Mouse (Mus musculus) forebrain, embryonic 14.5 days (tissue): ENCODE measurements at regions not wholly inside any gene's neighbourhood (a gene's known extent, or its start where the extent isn't known, plus 50 kb on each side); places are given as distances from the start of the nearest gene placed in this dataset.

Source experiments
- ATAC-seq: fragments of 200-750 bp; cut with Nextera tagmentation; 2 replicates; pipeline ENCODE4 v1.8.0; 2017; ENCODE audit warnings: mild to moderate bottlenecking, moderate library complexity
- DNase-seq: peaks from one replicate; pipeline ENCODE4 v3.0.0-alpha.2; 2015; ENCODE audit warnings: low spot score
- H3K27ac ChIP-seq: fragments of 300-500 bp; sonication (generic); 2 replicates; pipeline ENCODE4 v1.5.1; 2014; ENCODE audit warnings: low read depth, mild to moderate bottlenecking, control low read depth, low read length, moderate library complexity
- H3K27me3 ChIP-seq: fragments of 300-500 bp; sonication (generic); replicated peaks from 2 replicates; pipeline ENCODE4 v1.6.1; 2014; ENCODE audit warnings: low read length, control low read depth, mixed read lengths; ENCODE audit not compliant: control insufficient read depth, insufficient read depth
- H3K36me3 ChIP-seq: fragments of 300-500 bp; sonication (generic); 2 replicates; pipeline ENCODE4 v1.6.1; 2014; ENCODE audit warnings: low read length, control low read depth; ENCODE audit not compliant: control insufficient read depth, insufficient read depth
- H3K4me1 ChIP-seq: fragments of 300-500 bp; sonication (generic); 2 replicates; pipeline ENCODE4 v1.6.1; 2014; ENCODE audit warnings: antibody characterized with exemption, low read length, control low read depth; ENCODE audit not compliant: control insufficient read depth, insufficient read depth
- H3K4me2 ChIP-seq: fragments of 300-500 bp; sonication (generic); 2 replicates; pipeline ENCODE4 v1.6.1; 2014; ENCODE audit warnings: mild to moderate bottlenecking, control low read depth, low read length
- H3K4me3 ChIP-seq: fragments of 300-500 bp; sonication (generic); 2 replicates; pipeline ENCODE4 v1.5.1; 2014; ENCODE audit warnings: low read depth, low read length, control low read depth
- H3K9ac ChIP-seq: fragments of 300-500 bp; sonication (generic); 2 replicates; pipeline ENCODE4 v1.6.1; 2014; ENCODE audit warnings: mild to moderate bottlenecking, low read length, control low read depth, moderate library complexity
- H3K9me3 ChIP-seq: fragments of 300-500 bp; sonication (generic); replicated peaks from 2 replicates; pipeline ENCODE4 v1.6.1; 2016; ENCODE audit warnings: low read length, control low read depth, mixed read lengths; ENCODE audit not compliant: control insufficient read depth
- WGBS: fragments of 180-500 bp; shearing (Covaris S2); extraction: QIAGEN DNeasy Blood & Tissue Kit; methylation state at CpG from one replicate; pipeline ENCODE4 v1.1.7; 2014; 5-methylcytosine and 5-hydroxymethylcytosine counted together

- Histone ChIP-seq H3K27me3 (no peaks in the 10 kb centered on the region), H3K36me3 (no peaks in the 10 kb centered on the region), H3K4me2 (no peak overlapping the region), H3K27ac (no peak overlapping the region), H3K9me3 (0 out of 2 replicates have a peak, but pooled peaks cover 3% of the 10 kb centered on the region), H3K4me1 (no peaks in the 10 kb centered on the region), H3K9ac (no peak overlapping the region), H3K4me3 (no peak overlapping the region)
- DNase-seq: no peak
- no peak for ATAC-seq
- 89% methylated on average over 9 of the region's 9 CpGs for WGBS
Measured at GRCm38 (mm10) chr6:117534991-117535390, 306.0 kb upstream of the Zfp637 start.

- H3K4me1 ChIP-seq: no peaks in the 10 kb centered on the region
- no peak overlapping the region for H3K27ac ChIP-seq
- H3K4me3 ChIP-seq: no peak overlapping the region
- 89% methylated on average over 4 of the region's 4 CpGs for WGBS
- DNase-seq (no peak), ATAC-seq (no peak)
- no peak overlapping the region for H3K9ac ChIP-seq
- no peaks in the 10 kb centered on the region for H3K36me3 ChIP-seq
- H3K9me3 ChIP-seq: 0 out of 2 replicates have a peak, but pooled peaks cover 3% of the 10 kb centered on the region
- no peaks in the 10 kb centered on the region for H3K27me3 ChIP-seq
- no peak overlapping the region for H3K4me2 ChIP-seq
Measured at GRCm38 (mm10) chr6:117536084-117536483, 304.9 kb upstream of the Zfp637 start.

GRCm38 (mm10) chr6:117542431-117542830 is 298.5 kb upstream of the Zfp637 start:
- H3K4me2 ChIP-seq: no peak overlapping the region
- no peaks in the 10 kb centered on the region for H3K36me3 ChIP-seq
- 0 out of 2 replicates have a peak, but pooled peaks cover 3% of the 10 kb centered on the region for H3K9me3 ChIP-seq
- H3K27me3 ChIP-seq: no peaks in the 10 kb centered on the region
- H3K4me1 ChIP-seq: no peaks in the 10 kb centered on the region
- WGBS: 74% methylated on average over 3 of the region's 3 CpGs
- no peak overlapping the region for H3K4me3 ChIP-seq
- no peak overlapping the region for H3K9ac ChIP-seq
- DNase-seq (no peak), ATAC-seq (no peak)
- no peak overlapping the region for H3K27ac ChIP-seq

- Histone ChIP-seq H3K9me3 (no peaks in the 10 kb centered on the region), H3K4me3 (no peak overlapping the region), H3K4me1 (no peaks in the 10 kb centered on the region), H3K4me2 (no peak overlapping the region), H3K36me3 (no peaks in the 10 kb centered on the region), H3K27me3 (no peaks in the 10 kb centered on the region), H3K9ac (no peak overlapping the region), H3K27ac (no peak overlapping the region)
- no peak for DNase-seq
- 87% methylated on average over 11 of the region's 11 CpGs for WGBS
- ATAC-seq: no peak
Measured at GRCm38 (mm10) chr6:117544276-117545196, 296.4 kb upstream of the Zfp637 start.

GRCm38 (mm10) chr6:117550930-117551329 is 290.1 kb upstream of the Zfp637 start:
- Histone ChIP-seq H3K9me3 (no peaks in the 10 kb centered on the region), H3K9ac (no peak overlapping the region), H3K27ac (no peak overlapping the region), H3K27me3 (no peaks in the 10 kb centered on the region), H3K4me3 (no peak overlapping the region), H3K4me1 (no peaks in the 10 kb centered on the region), H3K36me3 (no peaks in the 10 kb centered on the region), H3K4me2 (no peak overlapping the region)
- ATAC-seq (no peak), DNase-seq (no peak)
- 91% methylated on average over 7 of the region's 7 CpGs for WGBS

- Histone ChIP-seq H3K36me3 (no peaks in the 10 kb centered on the region), H3K9me3 (no peaks in the 10 kb centered on the region), H3K4me1 (no peaks in the 10 kb centered on the region), H3K4me3 (no peak overlapping the region), H3K9ac (no peak overlapping the region), H3K4me2 (no peak overlapping the region), H3K27ac (no peak overlapping the region), H3K27me3 (no peaks in the 10 kb centered on the region)
- WGBS: 6% methylated on average over 6 of the region's 6 CpGs
- ATAC-seq: peak; percentile 90
- peak; percentile 78 for DNase-seq
Measured at GRCm38 (mm10) chr6:117552006-117552667, 288.8 kb upstream of the Zfp637 start.

GRCm38 (mm10) chr6:117563159-117563558 is 277.8 kb upstream of the Zfp637 start:
- Histone ChIP-seq H3K27me3 (no peaks in the 10 kb centered on the region), H3K9ac (no peak overlapping the region), H3K36me3 (no peaks in the 10 kb centered on the region), H3K27ac (no peak overlapping the region), H3K9me3 (no peaks in the 10 kb centered on the region), H3K4me1 (no peaks in the 10 kb centered on the region), H3K4me3 (no peak overlapping the region), H3K4me2 (no peak overlapping the region)
- DNase-seq (no peak), ATAC-seq (no peak)
- WGBS: 93% methylated on average over 6 of the region's 6 CpGs

- Histone ChIP-seq H3K4me2 (no peak overlapping the region), H3K4me1 (no peaks in the 10 kb centered on the region), H3K9ac (no peak overlapping the region), H3K36me3 (no peaks in the 10 kb centered on the region), H3K4me3 (no peak overlapping the region), H3K9me3 (no peaks in the 10 kb centered on the region), H3K27ac (no peak overlapping the region), H3K27me3 (no peaks in the 10 kb centered on the region)
- peak; percentile 44 for DNase-seq
- WGBS: 87% methylated on average over 1 of the region's 1 CpGs
- ATAC-seq: no peak
Measured at GRCm38 (mm10) chr6:117563704-117564103, 277.3 kb upstream of the Zfp637 start.

- H3K4me2 ChIP-seq: no peak overlapping the region
- H3K36me3 ChIP-seq: no peaks in the 10 kb centered on the region
- no peaks in the 10 kb centered on the region for H3K27me3 ChIP-seq
- whole genome bisulfite sequencing: 82% methylated on average over 6 of the region's 6 CpGs
- ATAC-seq (no peak), DNase-seq (no peak)
- no peak overlapping the region for H3K27ac ChIP-seq
- H3K9ac ChIP-seq: no peak overlapping the region
- H3K4me1 ChIP-seq: no peaks in the 10 kb centered on the region
- H3K4me3 ChIP-seq: no peak overlapping the region
- H3K9me3 ChIP-seq: no peaks in the 10 kb centered on the region
Measured at GRCm38 (mm10) chr6:117566786-117567185, 274.2 kb upstream of the Zfp637 start.
